Mouse (Mus musculus) hindbrain, embryonic 14.5 days (tissue): ENCODE measurements at regions not wholly inside any gene's neighbourhood (a gene's known extent, or its start where the extent isn't known, plus 50 kb on each side); places are given as distances from the start of the nearest gene placed in this dataset.

ENCODE experiments used
- ATAC-seq: fragments of 200-750 bp; cut with Nextera tagmentation; 2 replicates; pipeline ENCODE4 v1.8.0; 2017; ENCODE audit warnings: moderate number of reproducible peaks, mild to moderate bottlenecking, moderate TSS enrichment, moderate library complexity; ENCODE audit not compliant: low FRiP score
- DNase-seq: peaks from one replicate; pipeline ENCODE4 v3.0.0-alpha.2; 2015; ENCODE audit warnings: low spot score
- H3K27ac ChIP-seq: fragments of 300-500 bp; sonication (generic); 2 replicates; pipeline ENCODE4 v1.5.1; 2014; ENCODE audit warnings: mild to moderate bottlenecking, moderate library complexity
- H3K27me3 ChIP-seq: fragments of 300-500 bp; sonication (generic); 2 replicates; pipeline ENCODE4 v1.6.1; 2014; ENCODE audit warnings: mild to moderate bottlenecking, low read length, mixed read lengths; ENCODE audit not compliant: control insufficient read depth, insufficient read depth
- H3K36me3 ChIP-seq: fragments of 300-500 bp; sonication (generic); replicated peaks from 2 replicates; pipeline ENCODE4 v1.6.1; 2014; ENCODE audit not compliant: control insufficient read depth, insufficient read depth
- H3K4me1 ChIP-seq: fragments of 300-500 bp; sonication (generic); replicated peaks from 2 replicates; pipeline ENCODE4 v1.6.1; 2014; ENCODE audit warnings: antibody characterized with exemption, low read length, mixed read lengths; ENCODE audit not compliant: control insufficient read depth, insufficient read depth
- H3K4me2 ChIP-seq: fragments of 300-500 bp; sonication (generic); replicated peaks from 2 replicates; pipeline ENCODE4 v1.6.1; 2014; ENCODE audit warnings: mild to moderate bottlenecking, moderate library complexity
- H3K4me3 ChIP-seq: fragments of 300-500 bp; sonication (generic); replicated peaks from 2 replicates; pipeline ENCODE4 v1.5.1; 2014; ENCODE audit warnings: mild to moderate bottlenecking, low read length
- H3K9ac ChIP-seq: fragments of 300-500 bp; sonication (generic); 2 replicates; pipeline ENCODE4 v1.6.1; 2014
- H3K9me3 ChIP-seq: fragments of 300-500 bp; sonication (generic); 2 replicates; pipeline ENCODE4 v1.6.1; 2016; ENCODE audit warnings: low read length; ENCODE audit not compliant: control insufficient read depth
- WGBS: fragments of 180-500 bp; shearing (Covaris S2); extraction: QIAGEN DNeasy Blood & Tissue Kit; methylation state at CpG from one replicate; pipeline ENCODE4 v1.1.7; 2014; 5-methylcytosine and 5-hydroxymethylcytosine counted together

DNA sequence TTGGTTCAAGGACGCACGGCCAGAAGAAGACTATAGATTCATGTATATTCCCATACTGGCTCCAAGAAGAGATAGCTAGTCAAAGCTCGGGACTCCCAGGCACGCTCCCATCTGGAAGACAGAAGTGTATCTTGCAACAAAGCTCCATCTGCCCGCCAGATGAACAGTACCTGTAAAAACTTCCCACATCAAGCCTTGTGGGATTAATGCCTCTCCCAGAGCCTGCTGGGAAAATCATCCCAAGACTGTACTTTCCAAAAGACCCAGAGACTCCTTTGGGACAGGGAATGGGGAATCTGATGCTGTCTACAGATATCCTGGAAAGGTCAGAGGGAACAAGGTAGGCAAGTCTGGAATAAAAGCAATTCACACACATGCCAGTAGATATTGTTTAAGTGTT lies 71.2 kb downstream of the Rpusd4 start:
- H3K27ac ChIP-seq, result no peak overlapping the region
- no peak overlapping the region for H3K4me3 ChIP-seq
- no peaks in the 10 kb centered on the region for H3K36me3 ChIP-seq
- H3K9me3 ChIP-seq, result no peaks in the 10 kb centered on the region
- H3K4me1 ChIP-seq, result no peaks in the 10 kb centered on the region; the same call in 1 of the 2 replicates
- no peak overlapping the region for H3K9ac ChIP-seq
- no peak for DNase-seq
- WGBS, result 86% methylated on average over 5 of the region's 5 CpGs
- no peak overlapping the region for H3K4me2 ChIP-seq
- no peak for ATAC-seq
- H3K27me3 ChIP-seq, result peaks cover 43% of the 10 kb centered on the region

DNA sequence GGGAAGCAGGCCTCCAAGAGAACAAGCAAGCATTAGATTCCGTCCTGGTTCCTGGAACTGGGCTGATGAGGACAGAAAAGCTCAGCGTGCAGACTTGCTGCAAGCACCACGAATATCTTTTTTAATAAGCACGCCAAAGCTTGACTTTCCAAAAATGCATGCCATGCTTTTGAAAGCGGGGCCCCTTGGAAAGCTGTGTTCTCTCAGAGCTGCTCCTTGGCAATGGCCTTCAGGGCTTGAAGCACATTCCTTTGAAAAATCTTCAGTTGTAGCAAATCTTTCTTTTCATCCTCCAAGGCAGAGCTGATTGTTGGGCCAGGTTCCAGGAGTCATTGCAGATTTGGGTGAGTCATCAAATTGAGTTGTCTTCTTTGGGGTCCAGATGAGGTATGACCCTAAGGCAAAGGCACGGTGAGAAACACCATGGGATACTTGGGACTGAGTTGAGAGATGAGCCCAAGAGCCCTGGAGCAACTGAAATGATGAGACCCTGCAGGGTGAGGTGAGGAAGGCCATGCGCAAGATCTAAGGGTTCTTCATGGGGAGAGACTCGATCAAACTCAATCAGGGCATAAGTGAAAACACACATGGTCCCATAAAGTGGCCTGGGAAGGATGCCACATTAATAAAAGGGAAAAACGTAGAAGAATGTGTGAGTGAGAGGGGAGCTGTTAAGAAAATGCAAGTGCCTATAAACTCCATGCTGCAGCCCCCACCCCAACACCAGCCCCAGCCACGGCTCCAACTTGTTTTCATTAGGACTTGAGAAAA lies 72.0 kb downstream of the Rpusd4 start:
- Histone ChIP-seq H3K36me3 (no peaks in the 10 kb centered on the region), H3K27me3 (peaks cover 35% of the 10 kb centered on the region), H3K9ac (no peak overlapping the region), H3K4me3 (no peak overlapping the region), H3K27ac (no peak overlapping the region), H3K9me3 (no peaks in the 10 kb centered on the region), H3K4me1 (no peaks in the 10 kb centered on the region; the same call in 1 of the 2 replicates), H3K4me2 (no peak overlapping the region)
- no peak for ATAC-seq
- no peak for DNase-seq
- 83% methylated on average over 10 of the region's 10 CpGs for WGBS

- Histone ChIP-seq H3K27ac (no peak overlapping the region), H3K27me3 (peaks cover 29% of the 10 kb centered on the region), H3K36me3 (no peaks in the 10 kb centered on the region), H3K9me3 (no peaks in the 10 kb centered on the region), H3K4me2 (no peak overlapping the region), H3K4me3 (no peak overlapping the region), H3K4me1 (no peaks in the 10 kb centered on the region; the same call in 1 of the 2 replicates), H3K9ac (no peak overlapping the region)
- 94% methylated on average over 4 of the region's 4 CpGs for WGBS
- DNase-seq (no peak), ATAC-seq (no peak)
Measured at GRCm38 (mm10) chr9:35340263-35340573, 72.6 kb downstream of the Rpusd4 start.

DNA sequence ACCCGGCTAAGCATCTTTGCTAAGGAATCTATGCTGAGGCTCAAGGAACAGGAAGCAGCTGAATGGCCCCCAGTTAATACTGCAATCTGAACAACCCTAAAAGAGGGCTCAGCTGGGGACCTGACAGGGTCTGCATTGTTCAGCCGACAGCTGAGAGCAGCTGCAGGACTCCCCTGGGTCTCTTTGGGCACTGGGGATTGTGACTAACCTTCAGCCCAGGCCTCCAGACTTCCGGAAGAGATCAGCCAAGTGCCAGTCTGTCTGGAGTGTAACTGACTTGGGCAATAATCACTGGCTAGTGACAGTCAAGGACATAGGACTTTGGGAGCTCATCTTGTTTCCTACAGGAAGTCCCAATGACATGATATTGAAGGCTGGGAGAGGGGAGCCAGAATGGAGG lies 73.1 kb downstream of the Rpusd4 start:
- ATAC-seq, result no peak
- H3K27me3 ChIP-seq, result peaks cover 28% of the 10 kb centered on the region

DNA sequence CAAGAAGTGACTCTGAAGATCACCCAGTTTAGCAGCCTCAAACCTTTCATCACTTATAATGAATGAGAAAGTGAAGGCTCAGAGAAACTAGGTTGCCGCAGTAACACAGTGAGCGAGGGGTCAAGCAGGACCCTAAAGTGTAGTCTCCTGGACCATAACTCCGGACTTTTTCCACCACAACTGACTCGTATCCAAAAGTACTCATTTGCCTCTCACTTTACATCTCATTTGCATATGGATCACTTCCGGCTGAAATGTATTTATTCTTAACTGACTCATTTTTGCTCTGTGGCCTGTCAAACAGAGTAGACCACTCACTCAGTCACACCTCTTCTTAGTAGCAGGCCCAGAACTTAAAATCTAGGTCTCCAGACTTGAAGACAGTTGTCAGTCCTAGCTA lies 73.7 kb downstream of the Rpusd4 start:
- no peak overlapping the region for H3K4me3 ChIP-seq
- no peak for ATAC-seq
- no peaks in the 10 kb centered on the region for H3K36me3 ChIP-seq
- no peak overlapping the region for H3K9ac ChIP-seq
- H3K27ac ChIP-seq, result no peak overlapping the region
- H3K4me1 ChIP-seq, result no peaks in the 10 kb centered on the region; the same call in 1 of the 2 replicates
- H3K9me3 ChIP-seq, result no peaks in the 10 kb centered on the region
- WGBS, result 82% methylated on average over 5 of the region's 5 CpGs
- H3K4me2 ChIP-seq, result no peak overlapping the region
- peaks cover 28% of the 10 kb centered on the region for H3K27me3 ChIP-seq
- no peak for DNase-seq

More for the DNA sequence above, 73.1 kb downstream of the Rpusd4 start:
- no peak for DNase-seq
- Histone ChIP-seq H3K4me3 (no peak overlapping the region), H3K9ac (no peak overlapping the region), H3K27ac (no peak overlapping the region), H3K9me3 (no peaks in the 10 kb centered on the region), H3K4me1 (no peaks in the 10 kb centered on the region; the same call in 1 of the 2 replicates), H3K36me3 (no peaks in the 10 kb centered on the region), H3K4me2 (no peak overlapping the region)
- WGBS, result 17% methylated on average over 3 of the region's 3 CpGs

GRCm38 (mm10) chr9:35342436-35342835 lies 74.8 kb downstream of the Rpusd4 start:
- Histone ChIP-seq H3K27ac (no peak overlapping the region), H3K27me3 (peaks cover 21% of the 10 kb centered on the region), H3K4me1 (no peaks in the 10 kb centered on the region), H3K4me2 (no peak overlapping the region), H3K4me3 (no peak overlapping the region), H3K36me3 (no peaks in the 10 kb centered on the region), H3K9ac (no peak overlapping the region), H3K9me3 (no peaks in the 10 kb centered on the region)
- ATAC-seq (no peak), DNase-seq (no peak)
- WGBS, result 44% methylated on average over 2 of the region's 2 CpGs

- Histone ChIP-seq H3K9ac (no peak overlapping the region), H3K36me3 (no peaks in the 10 kb centered on the region), H3K9me3 (no peaks in the 10 kb centered on the region), H3K4me1 (no peaks in the 10 kb centered on the region), H3K4me2 (no peak overlapping the region), H3K4me3 (no peak overlapping the region), H3K27ac (no peak overlapping the region), H3K27me3 (peaks cover 17% of the 10 kb centered on the region)
- DNase-seq (no peak), ATAC-seq (no peak)
Measured at GRCm38 (mm10) chr9:35343336-35343735, 75.7 kb downstream of the Rpusd4 start.

- no peaks in the 10 kb centered on the region for H3K36me3 ChIP-seq
- 66% methylated on average over 6 of the region's 6 CpGs for WGBS
- no peak overlapping the region for H3K4me3 ChIP-seq
- ATAC-seq (no peak), DNase-seq (no peak)
- no peaks in the 10 kb centered on the region for H3K9me3 ChIP-seq
- H3K27me3 ChIP-seq, result peaks cover 10% of the 10 kb centered on the region; the same call in 1 of the 2 replicates
- H3K4me1 ChIP-seq, result no peaks in the 10 kb centered on the region
- no peak overlapping the region for H3K4me2 ChIP-seq
- no peak overlapping the region for H3K27ac ChIP-seq
- no peak overlapping the region for H3K9ac ChIP-seq
Measured at GRCm38 (mm10) chr9:35344374-35344773, 76.6 kb upstream of the Cdon start.

- WGBS, result 70% methylated on average over 5 of the region's 5 CpGs
- Histone ChIP-seq H3K27me3 (peaks cover 3% of the 10 kb centered on the region; the same call in 1 of the 2 replicates), H3K36me3 (no peaks in the 10 kb centered on the region), H3K4me1 (no peaks in the 10 kb centered on the region), H3K27ac (no peak overlapping the region), H3K4me3 (no peak overlapping the region), H3K4me2 (no peak overlapping the region), H3K9ac (no peak overlapping the region), H3K9me3 (no peaks in the 10 kb centered on the region)
- ATAC-seq, result no peak
- DNase-seq, result no peak
Measured at GRCm38 (mm10) chr9:35346378-35346777, 74.5 kb upstream of the Cdon start.
